Mouse (Mus musculus) small intestine, adult 2 months (tissue): ENCODE data around the gene Alox5ap. TPM values are rescaled to one million over a fixed set of nuclear protein-coding genes. Genes with fewer than 3 reads are reported as not detected.

Experiments
- H3K27ac ChIP-seq: fragments of 200-500 bp; 2 replicates; pipeline ENCODE4 v1.5.1; 2012; ENCODE audit warnings: low read depth, low read length, control low read depth, inconsistent platforms; ENCODE audit not compliant: insufficient read depth
- H3K27me3 ChIP-seq: fragments of 200-500 bp; 2 replicates; pipeline ENCODE4 v1.6.1; 2012; ENCODE audit warnings: mild to moderate bottlenecking, moderate library complexity, low read length, inconsistent platforms; ENCODE audit not compliant: control insufficient read depth, insufficient read depth
- H3K36me3 ChIP-seq: fragments of 200-500 bp; 2 replicates; pipeline ENCODE4 v1.6.1; 2012; ENCODE audit warnings: mild to moderate bottlenecking, low read length, control low read depth, inconsistent platforms; ENCODE audit not compliant: control insufficient read depth, insufficient read depth
- H3K4me1 ChIP-seq: fragments of 200-500 bp; 2 replicates; pipeline ENCODE4 v1.6.1; 2012; ENCODE audit warnings: low read length, inconsistent platforms, mixed read lengths; ENCODE audit not compliant: control insufficient read depth, insufficient read depth, insufficient read length
- H3K4me3 ChIP-seq: fragments of 200-500 bp; 2 replicates; pipeline ENCODE4 v1.5.1; 2012; ENCODE audit warnings: low read depth, mild to moderate bottlenecking, control low read depth, inconsistent platforms, low read length, moderate library complexity
- CTCF ChIP-seq: fragments of 200-500 bp; IDR thresholded peaks from 2 replicates; pipeline ENCODE4 v1.5.1; 2012; ENCODE audit warnings: low read depth, mild to moderate bottlenecking, control low read depth, inconsistent platforms, low read length, moderate library complexity, mixed read lengths; ENCODE audit not compliant: insufficient replicate concordance, insufficient read length; ENCODE audit errors: extremely low read depth
- POLR2A ChIP-seq: fragments of 200-500 bp; IDR thresholded peaks from 2 replicates; pipeline ENCODE4 v1.6.1; 2012; ENCODE audit warnings: low read depth, mild to moderate bottlenecking, control low read depth, inconsistent platforms, low read length, moderate library complexity
- WGBS: fragments of 180-500 bp; shearing (Covaris S2); methylation state at CpG from one replicate; pipeline ENCODE4 v1.1.7; 2018; 5-methylcytosine and 5-hydroxymethylcytosine counted together
- polyA plus RNA-seq: library from polyadenylated mRNA; depleted of rRNA; stranded (reverse); fragments of >200 nt; gene quantifications from 2 replicates; pipeline ENCODE4 v1.2.3, GENCODE M21; 2012

The Alox5ap gene
- polyA plus RNA-seq, 1 experiment = 12.3 TPM

GRCm38 (mm10) chr5:149287148-149288038 lies 22.8 kb downstream of the Alox5ap start:
- TF ChIP-seq POLR2A (no peak), CTCF (no peak)
- Histone ChIP-seq H3K36me3 (no peaks in the 10 kb centered on the region), H3K4me1 (no peaks in the 10 kb centered on the region), H3K27ac (no peak overlapping the region), H3K4me3 (peak overlapping the region; percentile 1; the same call in 1 of the 2 replicates), H3K27me3 (no peaks in the 10 kb centered on the region)
- WGBS = 26% methylated on average over 41 of the region's 41 CpGs

GRCm38 (mm10) chr5:149291266-149291665 lies 26.7 kb downstream of the Alox5ap start:
- no peak overlapping the region for H3K4me3 ChIP-seq
- TF ChIP-seq POLR2A (no peak), CTCF (no peak)
- WGBS = 84% methylated on average over 5 of the region's 5 CpGs
- H3K4me1 ChIP-seq = no peaks in the 10 kb centered on the region
- no peak overlapping the region for H3K27ac ChIP-seq
- H3K27me3 ChIP-seq = no peaks in the 10 kb centered on the region
- no peaks in the 10 kb centered on the region for H3K36me3 ChIP-seq

- H3K4me1 ChIP-seq = no peaks in the 10 kb centered on the region
- H3K27me3 ChIP-seq = no peaks in the 10 kb centered on the region
- 78% methylated on average over 4 of the region's 4 CpGs for WGBS
- no peaks in the 10 kb centered on the region for H3K36me3 ChIP-seq
- H3K27ac ChIP-seq = no peak overlapping the region
- no peak for TF ChIP-seq POLR2A
- no peak for TF ChIP-seq CTCF
- no peak overlapping the region for H3K4me3 ChIP-seq
Measured at GRCm38 (mm10) chr5:149293071-149293470, 28.5 kb downstream of the Alox5ap start.

- no peaks in the 10 kb centered on the region for H3K4me1 ChIP-seq
- 98% methylated on average over 6 of the region's 6 CpGs for WGBS
- H3K4me3 ChIP-seq = no peak overlapping the region
- no peak overlapping the region for H3K27ac ChIP-seq
- TF ChIP-seq CTCF = no peak
- TF ChIP-seq POLR2A = no peak
- H3K36me3 ChIP-seq = no peaks in the 10 kb centered on the region
- H3K27me3 ChIP-seq = no peaks in the 10 kb centered on the region
Measured at GRCm38 (mm10) chr5:149296808-149297207, 32.2 kb downstream of the Alox5ap start.

- WGBS = 70% methylated on average over 2 of the region's 2 CpGs
- H3K36me3 ChIP-seq = no peaks in the 10 kb centered on the region
Measured at GRCm38 (mm10) chr5:149297464-149297863, 32.9 kb downstream of the Alox5ap start.

GRCm38 (mm10) chr5:149298234-149298633 lies 33.7 kb downstream of the Alox5ap start:
- Histone ChIP-seq H3K4me1 (no peaks in the 10 kb centered on the region), H3K27me3 (no peaks in the 10 kb centered on the region), H3K27ac (no peak overlapping the region), H3K36me3 (no peaks in the 10 kb centered on the region), H3K4me3 (no peak overlapping the region)
- 67% methylated on average over 4 of the region's 4 CpGs for WGBS
- TF ChIP-seq POLR2A = no peak
- TF ChIP-seq CTCF = no peak

More at GRCm38 (mm10) chr5:149297464-149297863, 32.9 kb downstream of the Alox5ap start:
- Histone ChIP-seq H3K4me1 (no peaks in the 10 kb centered on the region), H3K27me3 (no peaks in the 10 kb centered on the region), H3K27ac (no peak overlapping the region), H3K4me3 (no peak overlapping the region)
- TF ChIP-seq POLR2A = no peak
- TF ChIP-seq CTCF = no peak

- Histone ChIP-seq H3K4me3 (peak overlapping the region; percentile 41), H3K36me3 (no peaks in the 10 kb centered on the region), H3K27ac (no peak overlapping the region)
Measured at GRCm38 (mm10) chr5:149312884-149313652, 48.5 kb downstream of the Alox5ap start.

More at GRCm38 (mm10) chr5:149312884-149313652, 48.5 kb downstream of the Alox5ap start:
- 35% methylated on average over 23 of the region's 23 CpGs for WGBS
- H3K27me3 ChIP-seq = no peaks in the 10 kb centered on the region
- TF ChIP-seq CTCF = no peak
- no peaks in the 10 kb centered on the region for H3K4me1 ChIP-seq
